Mouse (Mus musculus) heart, embryonic 15.5 days (tissue): ENCODE measurements around the gene Irf3. TPM values are rescaled to one million over a fixed set of nuclear protein-coding genes. Genes with fewer than 3 reads are reported as not detected.

Experiments
- ATAC-seq: fragments of 200-750 bp; cut with Nextera tagmentation; replicated peaks from 2 replicates; pipeline ENCODE4 v1.8.0; 2017; ENCODE audit warnings: low read depth, moderate TSS enrichment; ENCODE audit not compliant: insufficient number of reproducible peaks, insufficient read depth, low FRiP score
- H3K27ac ChIP-seq: fragments of 300-500 bp; sonication (generic); 2 replicates; pipeline ENCODE4 v1.5.1; 2015; ENCODE audit warnings: mild to moderate bottlenecking, inconsistent platforms
- H3K27me3 ChIP-seq: fragments of 300-500 bp; sonication (generic); 2 replicates; pipeline ENCODE4 v1.6.1; 2015; ENCODE audit warnings: inconsistent platforms
- H3K36me3 ChIP-seq: fragments of 300-500 bp; sonication (generic); 2 replicates; pipeline ENCODE4 v1.6.1; 2015; ENCODE audit warnings: mild to moderate bottlenecking, inconsistent platforms
- H3K4me1 ChIP-seq: fragments of 300-500 bp; sonication (generic); replicated peaks from 2 replicates; pipeline ENCODE4 v1.6.1; 2015; ENCODE audit warnings: inconsistent platforms
- H3K4me2 ChIP-seq: fragments of 300-500 bp; sonication (generic); 2 replicates; pipeline ENCODE4 v1.6.1; 2015; ENCODE audit warnings: inconsistent platforms, mild to moderate bottlenecking, moderate library complexity
- H3K4me3 ChIP-seq: fragments of 300-500 bp; sonication (generic); 2 replicates; pipeline ENCODE4 v1.5.1; 2015; ENCODE audit warnings: mild to moderate bottlenecking, inconsistent platforms
- H3K9ac ChIP-seq: fragments of 300-500 bp; sonication (generic); 2 replicates; pipeline ENCODE4 v1.6.1; 2015; ENCODE audit warnings: mild to moderate bottlenecking, inconsistent platforms
- H3K9me3 ChIP-seq: fragments of 300-500 bp; sonication (generic); replicated peaks from 2 replicates; pipeline ENCODE4 v1.6.1; 2016; ENCODE audit warnings: inconsistent platforms
- WGBS: fragments of 180-500 bp; shearing (Covaris S2); methylation state at CpG from one replicate; pipeline ENCODE4 v1.1.7; 2015; ENCODE audit warnings: mixed read lengths; 5-methylcytosine and 5-hydroxymethylcytosine counted together
- polyA plus RNA-seq: library from polyadenylated mRNA; unstranded; fragments of >200 nt; fragmentation: Nextera tagmentation; extraction: Ambion mirVana; gene quantifications from 2 replicates; pipeline ENCODE4 v1.2.1, GENCODE M21; 2015

The Irf3 gene
- polyA plus RNA-seq = 61.6 and 76.7 TPM in 2 replicates

- under 1% methylated on average over 43 of the region's 43 CpGs for WGBS
- Histone ChIP-seq H3K4me3 (peak within 1 kb of the TSS; percentile 76), H3K27me3 (no peaks in the 10 kb centered on the region), H3K36me3 (peaks cover 46% of the 10 kb centered on the region), H3K27ac (peak within 1 kb of the TSS; percentile 90), H3K9ac (peak within 1 kb of the TSS; percentile 79), H3K4me1 (peaks cover 48% of the 10 kb centered on the region), H3K9me3 (no peaks in the 10 kb centered on the region), H3K4me2 (peak within 1 kb of the TSS; percentile 91)
- peak; percentile 88 for ATAC-seq
Observed at GRCm38 (mm10) chr7:44997231-44997939, at the start of gene Irf3. Gene Irf3 (plus strand): TSS chr7:44997648.

GRCm38 (mm10) chr7:44949922-44950321, 47.5 kb upstream of the Irf3 start:
- ATAC-seq = no peak
- Histone ChIP-seq H3K4me2 (no peak overlapping the region), H3K4me1 (peaks cover 18% of the 10 kb centered on the region), H3K27ac (no peak overlapping the region), H3K9ac (no peak overlapping the region), H3K36me3 (no peaks in the 10 kb centered on the region), H3K27me3 (peaks cover 39% of the 10 kb centered on the region), H3K4me3 (no peak overlapping the region), H3K9me3 (no peaks in the 10 kb centered on the region)
- 66% methylated on average over 6 of the region's 6 CpGs for WGBS

- Histone ChIP-seq H3K9me3 (no peaks in the 10 kb centered on the region), H3K27me3 (peaks cover 39% of the 10 kb centered on the region), H3K27ac (peak overlapping the region; percentile 72), H3K36me3 (no peaks in the 10 kb centered on the region), H3K9ac (peak overlapping the region; percentile 67), H3K4me3 (peak overlapping the region; percentile 58), H3K4me1 (peaks cover 18% of the 10 kb centered on the region), H3K4me2 (peak overlapping the region; percentile 95)
- WGBS = under 1% methylated on average over 10 of the region's 10 CpGs
- ATAC-seq = peak; percentile 72
Observed at GRCm38 (mm10) chr7:44951960-44952359, 45.5 kb upstream of the Irf3 start.

- peak overlapping the region; percentile 95 for H3K4me2 ChIP-seq
- no peaks in the 10 kb centered on the region for H3K9me3 ChIP-seq
- peak overlapping the region; percentile 72 for H3K27ac ChIP-seq
- H3K9ac ChIP-seq = peak overlapping the region; percentile 67
- peaks cover 35% of the 10 kb centered on the region for H3K27me3 ChIP-seq
- WGBS = 6% methylated on average over 24 of the region's 24 CpGs
- no peaks in the 10 kb centered on the region for H3K36me3 ChIP-seq
- H3K4me3 ChIP-seq = peak overlapping the region; percentile 58
- H3K4me1 ChIP-seq = peaks cover 18% of the 10 kb centered on the region
- peak; percentile 78 for ATAC-seq
Observed at GRCm38 (mm10) chr7:44952611-44953306, 44.7 kb upstream of the Irf3 start.

- Histone ChIP-seq H3K27me3 (peaks cover 29% of the 10 kb centered on the region), H3K4me1 (peaks cover 18% of the 10 kb centered on the region), H3K27ac (no peak overlapping the region), H3K4me2 (no peak overlapping the region), H3K4me3 (no peak overlapping the region), H3K36me3 (no peaks in the 10 kb centered on the region), H3K9me3 (no peaks in the 10 kb centered on the region), H3K9ac (no peak overlapping the region)
- WGBS = 57% methylated on average over 14 of the region's 14 CpGs
- ATAC-seq = no peak
Observed at GRCm38 (mm10) chr7:44953561-44953960, 43.9 kb upstream of the Irf3 start.

GRCm38 (mm10) chr7:44954091-44954885, 43.2 kb upstream of the Irf3 start:
- H3K9ac ChIP-seq = no peak overlapping the region
- H3K27ac ChIP-seq = peak overlapping the region; percentile 19; the same call in 1 of the 2 replicates
- peaks cover 25% of the 10 kb centered on the region for H3K27me3 ChIP-seq
- no peaks in the 10 kb centered on the region for H3K36me3 ChIP-seq
- 79% methylated on average over 12 of the region's 12 CpGs for WGBS
- H3K4me2 ChIP-seq = no peak overlapping the region
- H3K4me3 ChIP-seq = no peak overlapping the region
- no peak for ATAC-seq
- H3K4me1 ChIP-seq = peaks cover 18% of the 10 kb centered on the region
- no peaks in the 10 kb centered on the region for H3K9me3 ChIP-seq

- Histone ChIP-seq H3K4me1 (peaks cover 18% of the 10 kb centered on the region), H3K4me2 (no peak overlapping the region), H3K4me3 (no peak overlapping the region), H3K36me3 (no peaks in the 10 kb centered on the region), H3K27ac (no peak overlapping the region), H3K9ac (no peak overlapping the region), H3K27me3 (peaks cover 12% of the 10 kb centered on the region), H3K9me3 (no peaks in the 10 kb centered on the region)
- WGBS = 50% methylated on average over 5 of the region's 5 CpGs
- ATAC-seq = no peak
Observed at GRCm38 (mm10) chr7:44955628-44956027, 41.8 kb upstream of the Irf3 start.

GRCm38 (mm10) chr7:44956266-44956665, 41.2 kb upstream of the Irf3 start:
- Histone ChIP-seq H3K9me3 (no peaks in the 10 kb centered on the region), H3K27me3 (peaks cover 6% of the 10 kb centered on the region; the same call in 1 of the 2 replicates), H3K9ac (no peak overlapping the region), H3K36me3 (no peaks in the 10 kb centered on the region), H3K4me1 (peaks cover 18% of the 10 kb centered on the region), H3K27ac (no peak overlapping the region), H3K4me3 (no peak overlapping the region), H3K4me2 (no peak overlapping the region)
- WGBS = 63% methylated on average over 6 of the region's 6 CpGs
- ATAC-seq = no peak

GRCm38 (mm10) chr7:44957183-44957835, 40.1 kb upstream of the Irf3 start:
- 66% methylated on average over 20 of the region's 20 CpGs for WGBS
- no peak overlapping the region for H3K4me2 ChIP-seq
- no peak overlapping the region for H3K4me3 ChIP-seq
- no peak overlapping the region for H3K27ac ChIP-seq
- no peak overlapping the region for H3K9ac ChIP-seq
- no peaks in the 10 kb centered on the region for H3K9me3 ChIP-seq
- no peak for ATAC-seq
- peaks cover 11% of the 10 kb centered on the region for H3K4me1 ChIP-seq
- H3K27me3 ChIP-seq = no peaks in the 10 kb centered on the region
- no peaks in the 10 kb centered on the region for H3K36me3 ChIP-seq

- Histone ChIP-seq H3K4me2 (no peak overlapping the region), H3K36me3 (no peaks in the 10 kb centered on the region), H3K27ac (no peak overlapping the region), H3K9ac (no peak overlapping the region), H3K9me3 (no peaks in the 10 kb centered on the region), H3K4me3 (no peak overlapping the region), H3K27me3 (no peaks in the 10 kb centered on the region), H3K4me1 (peaks cover 2% of the 10 kb centered on the region; the same call in 1 of the 2 replicates)
- no peak for ATAC-seq
- WGBS = 49% methylated on average over 7 of the region's 7 CpGs
Observed at GRCm38 (mm10) chr7:44958208-44958607, 39.2 kb upstream of the Irf3 start.

GRCm38 (mm10) chr7:44959281-44959680, 38.2 kb upstream of the Irf3 start:
- H3K36me3 ChIP-seq = no peaks in the 10 kb centered on the region
- no peak overlapping the region for H3K4me2 ChIP-seq
- H3K9me3 ChIP-seq = no peaks in the 10 kb centered on the region
- 0 out of 2 replicates have a peak, but pooled peaks cover under 1% of the 10 kb centered on the region for H3K4me1 ChIP-seq
- WGBS = 68% methylated on average over 8 of the region's 8 CpGs
- no peaks in the 10 kb centered on the region for H3K27me3 ChIP-seq
- no peak for ATAC-seq
- H3K27ac ChIP-seq = no peak overlapping the region
- no peak overlapping the region for H3K9ac ChIP-seq
- no peak overlapping the region for H3K4me3 ChIP-seq
